Mouse (Mus musculus): ENCODE measurements around the gene Lypd5. TPM values are rescaled to one million over a fixed set of nuclear protein-coding genes. Genes with fewer than 3 reads are reported as not detected.

Gene Lypd5
- polyA plus RNA-seq, 1 experiment from 2014 or later, result not detected

DNA sequence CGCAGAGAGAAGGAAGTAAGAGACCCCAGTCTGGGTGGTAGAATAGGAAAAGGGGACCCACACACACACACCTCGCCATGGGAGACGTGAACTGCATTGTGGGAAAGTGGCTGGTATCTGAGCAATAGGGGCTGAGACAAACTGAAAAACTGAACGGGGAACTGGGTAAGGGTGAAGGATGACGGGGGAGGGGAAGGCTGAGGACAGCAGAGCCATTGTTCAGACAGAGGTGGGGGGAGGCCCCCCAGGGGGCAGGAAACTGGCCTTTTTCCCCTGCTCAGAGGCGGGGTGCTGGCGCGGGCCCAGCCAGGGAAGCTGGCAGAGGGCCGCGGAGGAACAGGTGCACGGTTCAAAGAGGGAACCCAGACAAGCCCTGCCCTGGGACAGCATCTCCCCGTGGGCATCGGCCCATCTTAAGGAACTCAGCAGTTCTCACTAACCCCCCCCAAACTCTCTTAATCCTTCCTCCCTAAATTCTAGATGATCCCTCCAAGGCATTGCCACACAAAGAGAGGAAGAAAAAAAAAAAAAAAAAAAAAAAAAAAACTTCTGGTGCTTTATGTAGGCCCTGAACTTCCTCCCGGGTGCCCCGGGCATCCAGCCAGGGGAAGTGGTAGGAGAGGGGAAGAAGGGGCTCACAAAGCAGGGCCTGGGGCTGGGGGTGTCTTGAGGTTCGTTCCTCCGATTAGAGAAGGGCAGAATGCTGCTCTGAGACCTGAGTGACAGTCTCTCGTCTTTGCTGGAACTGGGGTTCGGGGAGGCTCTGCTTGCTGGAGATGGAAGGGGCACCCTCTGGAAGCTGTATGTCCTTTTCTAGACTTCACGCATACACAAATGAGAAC is 24.8 kb downstream of the Lypd5 start:
- no peak overlapping the region for H3K27ac ChIP-seq (ENCODE audit: low read depth, low read length)
- WGBS, result 46% methylated on average over 20 of the region's 20 CpGs
- peak; percentile 31; the same call in 1 of the 2 replicates for ATAC-seq (ENCODE audit: low FRiP score)

DNA sequence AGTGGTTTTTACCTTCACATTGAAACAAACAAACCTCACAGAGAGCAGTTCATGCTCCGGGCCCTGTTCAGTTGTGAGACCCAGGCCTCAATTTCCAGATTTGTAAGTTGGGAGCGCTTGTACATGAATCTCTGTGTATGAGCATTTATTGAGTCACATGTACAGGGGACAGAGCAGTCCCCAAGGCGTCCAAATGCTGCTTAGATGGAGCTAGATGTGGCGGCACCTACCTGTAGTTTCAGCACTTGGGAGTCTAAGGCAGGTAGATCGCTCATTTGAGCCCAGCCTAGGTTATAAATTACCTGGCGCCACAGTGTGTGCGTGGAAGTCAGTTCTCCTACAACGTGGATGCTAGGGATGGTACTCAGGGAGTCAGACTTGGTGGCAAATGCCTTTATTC is 27.5 kb downstream of the Lypd5 start:
- Histone ChIP-seq H3K27ac (ENCODE audit: low read depth, low read length) (no peak overlapping the region), H3K4me3 (ENCODE audit: low read depth, low read length) (no peak overlapping the region)
- 85% methylated on average over 8 of the region's 8 CpGs for WGBS

More for the DNA sequence above, 24.8 kb downstream of the Lypd5 start:
- Histone ChIP-seq H3K4me2 (no peak overlapping the region), H3K4me1 (ENCODE audit: control insufficient read depth, insufficient read depth, low read length) (no peaks in the 10 kb centered on the region; the same call in 1 of the 2 replicates), H3K36me3 (ENCODE audit: control insufficient read depth, insufficient read depth, low read length) (no peaks in the 10 kb centered on the region), H3K27me3 (ENCODE audit: control insufficient read depth, insufficient read depth, low read length) (peaks cover 3% of the 10 kb centered on the region; the same call in 1 of the 2 replicates), H3K9me3 (ENCODE audit: control insufficient read depth, low read length) (no peaks in the 10 kb centered on the region), H3K4me3 (ENCODE audit: low read depth, low read length) (no peak overlapping the region), H3K9ac (ENCODE audit: low read length) (no peak overlapping the region)
- no peak for DNase-seq (ENCODE audit: low spot score, missing footprints)

DNA sequence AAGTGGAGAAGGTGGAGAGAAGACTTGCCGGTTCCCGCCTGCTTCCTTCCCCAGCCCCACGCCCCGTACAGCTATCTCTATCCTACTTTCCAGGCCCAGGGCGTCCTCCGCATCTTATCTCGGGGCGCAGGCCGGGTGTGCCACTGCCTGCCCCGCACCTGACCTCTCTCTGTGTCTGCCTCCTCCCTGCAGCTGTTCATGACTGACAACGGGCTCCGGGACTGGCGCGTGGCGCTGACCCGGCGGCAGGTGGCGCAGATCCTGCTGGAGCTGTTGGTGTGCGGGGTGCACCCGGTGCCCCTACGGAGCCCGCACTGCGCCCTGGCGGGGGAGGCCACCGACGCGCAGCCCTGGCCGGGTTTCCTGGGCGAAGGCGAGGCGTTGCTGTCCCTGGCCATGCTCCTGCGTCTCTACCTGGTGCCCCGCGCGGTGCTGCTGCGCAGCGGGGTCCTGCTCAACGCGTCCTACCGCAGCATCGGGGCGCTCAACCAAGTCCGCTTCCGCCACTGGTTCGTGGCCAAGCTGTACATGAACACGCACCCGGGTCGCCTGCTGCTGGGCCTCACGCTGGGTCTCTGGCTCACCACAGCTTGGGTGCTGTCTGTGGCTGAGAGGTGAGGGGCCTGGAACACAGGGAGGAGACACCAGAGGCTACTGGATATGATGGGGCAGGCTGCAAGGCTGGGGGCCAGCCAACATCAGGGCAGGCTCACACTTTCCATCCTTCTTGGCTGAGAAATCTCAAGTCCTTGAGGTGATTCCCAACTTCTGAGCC is 28.3 kb downstream of the Lypd5 start:
- H3K9ac ChIP-seq (ENCODE audit: low read length), result peak overlapping the region; percentile 47
- H3K27me3 ChIP-seq (ENCODE audit: control insufficient read depth, insufficient read depth, low read length), result peaks cover 3% of the 10 kb centered on the region; the same call in 1 of the 2 replicates

More for the DNA sequence above, 27.5 kb downstream of the Lypd5 start:
- H3K9me3 ChIP-seq (ENCODE audit: control insufficient read depth, low read length), result no peaks in the 10 kb centered on the region
- H3K9ac ChIP-seq (ENCODE audit: low read length), result no peak overlapping the region
- H3K36me3 ChIP-seq (ENCODE audit: control insufficient read depth, insufficient read depth, low read length), result no peaks in the 10 kb centered on the region
- DNase-seq (ENCODE audit: low spot score, missing footprints), result no peak
- peaks cover 3% of the 10 kb centered on the region; the same call in 1 of the 2 replicates for H3K27me3 ChIP-seq (ENCODE audit: control insufficient read depth, insufficient read depth, low read length)
- H3K4me2 ChIP-seq, result no peak overlapping the region
- H3K4me1 ChIP-seq (ENCODE audit: control insufficient read depth, insufficient read depth, low read length), result no peaks in the 10 kb centered on the region; the same call in 1 of the 2 replicates
- ATAC-seq (ENCODE audit: low FRiP score), result no peak

DNA sequence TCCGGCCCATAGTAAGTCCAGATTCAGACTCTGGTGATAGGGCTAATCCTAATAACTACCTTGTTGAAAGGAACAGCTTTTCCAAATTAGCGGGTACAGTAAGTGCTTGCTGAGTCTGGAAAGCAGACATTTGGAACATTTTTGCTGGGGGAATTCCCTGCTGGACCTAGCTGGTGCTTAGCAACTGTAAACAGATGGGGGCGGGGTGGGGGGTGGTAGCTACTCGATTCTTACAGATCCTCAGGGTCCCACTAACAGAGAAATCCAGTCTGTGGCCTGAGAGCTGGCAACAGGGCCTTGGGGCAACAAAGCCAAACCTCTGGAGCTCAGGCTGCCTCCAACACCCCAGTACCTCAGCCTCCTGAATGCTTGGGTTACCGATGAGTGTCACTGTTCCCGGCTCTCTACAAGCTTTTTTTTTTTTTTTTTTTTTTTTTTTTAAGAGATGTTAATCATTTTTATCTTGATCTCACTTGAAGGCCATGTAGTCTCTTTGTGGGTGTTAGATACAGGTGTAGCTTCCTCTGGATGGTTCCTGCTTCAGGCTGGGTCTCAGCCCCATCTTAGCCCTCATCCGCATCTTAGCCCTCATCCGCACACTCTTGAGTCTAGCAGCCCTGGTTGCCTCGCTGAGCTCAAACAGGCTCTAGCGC is 29.2 kb downstream of the Lypd5 start:
- Histone ChIP-seq H3K36me3 (ENCODE audit: control insufficient read depth, insufficient read depth, low read length) (no peaks in the 10 kb centered on the region), H3K4me2 (no peak overlapping the region), H3K27me3 (ENCODE audit: control insufficient read depth, insufficient read depth, low read length) (peaks cover 3% of the 10 kb centered on the region; the same call in 1 of the 2 replicates), H3K9ac (ENCODE audit: low read length) (no peak overlapping the region), H3K27ac (ENCODE audit: low read depth, low read length) (no peak overlapping the region), H3K9me3 (ENCODE audit: control insufficient read depth, low read length) (no peaks in the 10 kb centered on the region), H3K4me3 (ENCODE audit: low read depth, low read length) (no peak overlapping the region), H3K4me1 (ENCODE audit: control insufficient read depth, insufficient read depth, low read length) (no peaks in the 10 kb centered on the region; the same call in 1 of the 2 replicates)
- WGBS, result 79% methylated on average over 10 of the region's 10 CpGs
- ATAC-seq (ENCODE audit: low FRiP score), result no peak
- no peak for DNase-seq (ENCODE audit: low spot score, missing footprints)

More for the DNA sequence above, 28.3 kb downstream of the Lypd5 start:
- Histone ChIP-seq H3K27ac (ENCODE audit: low read depth, low read length) (no peak overlapping the region), H3K9me3 (ENCODE audit: control insufficient read depth, low read length) (no peaks in the 10 kb centered on the region), H3K4me1 (ENCODE audit: control insufficient read depth, insufficient read depth, low read length) (no peaks in the 10 kb centered on the region; the same call in 1 of the 2 replicates), H3K36me3 (ENCODE audit: control insufficient read depth, insufficient read depth, low read length) (no peaks in the 10 kb centered on the region), H3K4me3 (ENCODE audit: low read depth, low read length) (peak overlapping the region; percentile 21; the same call in 1 of the 2 replicates), H3K4me2 (peak overlapping the region; percentile 47)
- WGBS, result 7% methylated on average over 43 of the region's 49 CpGs
- peak; percentile 90 for DNase-seq (ENCODE audit: low spot score, missing footprints)
- ATAC-seq (ENCODE audit: low FRiP score), result peak; percentile 73

DNA sequence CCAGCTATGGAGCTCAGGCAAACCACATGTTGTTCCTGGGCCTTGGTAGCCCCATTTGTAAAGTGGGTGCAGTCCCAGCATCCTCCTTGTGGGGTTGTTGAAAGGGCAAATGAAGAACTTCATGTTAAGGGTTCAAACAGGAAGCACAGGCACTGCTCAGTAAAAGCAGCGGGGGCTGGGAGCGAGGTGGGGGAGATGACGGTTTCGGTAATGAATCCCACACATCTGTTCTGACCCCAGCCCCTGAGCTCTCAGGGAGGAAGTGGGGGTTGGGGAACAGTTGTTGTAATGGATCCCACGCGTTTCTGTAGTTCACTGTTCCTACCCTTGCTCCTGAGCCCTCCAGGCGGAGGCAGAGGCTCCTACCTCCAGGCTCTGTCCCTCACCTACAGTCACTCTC is 30.9 kb downstream of the Lypd5 start:
- no peak for DNase-seq (ENCODE audit: low spot score, missing footprints)
- H3K4me2 ChIP-seq, result no peak overlapping the region
- ATAC-seq (ENCODE audit: low FRiP score), result no peak
- peaks cover 3% of the 10 kb centered on the region; the same call in 1 of the 2 replicates for H3K27me3 ChIP-seq (ENCODE audit: control insufficient read depth, insufficient read depth, low read length)
- no peak overlapping the region for H3K27ac ChIP-seq (ENCODE audit: low read depth, low read length)
- no peaks in the 10 kb centered on the region for H3K36me3 ChIP-seq (ENCODE audit: control insufficient read depth, insufficient read depth, low read length)
- no peaks in the 10 kb centered on the region; the same call in 1 of the 2 replicates for H3K4me1 ChIP-seq (ENCODE audit: control insufficient read depth, insufficient read depth, low read length)
- 62% methylated on average over 7 of the region's 7 CpGs for WGBS
- H3K9me3 ChIP-seq (ENCODE audit: control insufficient read depth, low read length), result no peaks in the 10 kb centered on the region
- H3K4me3 ChIP-seq (ENCODE audit: low read depth, low read length), result no peak overlapping the region
- H3K9ac ChIP-seq (ENCODE audit: low read length), result no peak overlapping the region

DNA sequence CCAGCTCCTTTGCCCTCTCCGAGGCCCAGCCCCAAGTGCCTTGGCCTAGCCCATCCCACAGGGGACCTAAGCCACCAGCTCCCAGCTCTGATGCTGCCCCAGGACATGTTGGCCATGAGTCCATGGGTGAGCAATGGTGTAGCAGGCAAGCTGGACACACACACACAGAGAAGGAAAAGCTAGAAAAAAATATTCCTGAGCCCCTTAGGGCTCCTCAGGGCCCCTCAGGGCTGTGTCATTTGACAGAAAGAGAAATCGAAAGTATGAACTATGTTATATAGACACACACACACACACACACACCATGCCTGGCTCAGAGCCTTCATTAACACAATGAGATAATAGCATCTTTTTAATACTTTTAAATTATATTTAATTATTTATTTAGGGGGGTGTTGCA is 31.4 kb downstream of the Lypd5 start:
- Histone ChIP-seq H3K27me3 (ENCODE audit: control insufficient read depth, insufficient read depth, low read length) (peaks cover 3% of the 10 kb centered on the region; the same call in 1 of the 2 replicates), H3K27ac (ENCODE audit: low read depth, low read length) (no peak overlapping the region), H3K4me3 (ENCODE audit: low read depth, low read length) (no peak overlapping the region), H3K9ac (ENCODE audit: low read length) (no peak overlapping the region), H3K4me1 (ENCODE audit: control insufficient read depth, insufficient read depth, low read length) (no peaks in the 10 kb centered on the region; the same call in 1 of the 2 replicates), H3K9me3 (ENCODE audit: control insufficient read depth, low read length) (no peaks in the 10 kb centered on the region), H3K4me2 (no peak overlapping the region), H3K36me3 (ENCODE audit: control insufficient read depth, insufficient read depth, low read length) (no peaks in the 10 kb centered on the region)
- ATAC-seq (ENCODE audit: low FRiP score) (no peak), DNase-seq (ENCODE audit: low spot score, missing footprints) (no peak)
- WGBS, result 62% methylated on average over 2 of the region's 2 CpGs

DNA sequence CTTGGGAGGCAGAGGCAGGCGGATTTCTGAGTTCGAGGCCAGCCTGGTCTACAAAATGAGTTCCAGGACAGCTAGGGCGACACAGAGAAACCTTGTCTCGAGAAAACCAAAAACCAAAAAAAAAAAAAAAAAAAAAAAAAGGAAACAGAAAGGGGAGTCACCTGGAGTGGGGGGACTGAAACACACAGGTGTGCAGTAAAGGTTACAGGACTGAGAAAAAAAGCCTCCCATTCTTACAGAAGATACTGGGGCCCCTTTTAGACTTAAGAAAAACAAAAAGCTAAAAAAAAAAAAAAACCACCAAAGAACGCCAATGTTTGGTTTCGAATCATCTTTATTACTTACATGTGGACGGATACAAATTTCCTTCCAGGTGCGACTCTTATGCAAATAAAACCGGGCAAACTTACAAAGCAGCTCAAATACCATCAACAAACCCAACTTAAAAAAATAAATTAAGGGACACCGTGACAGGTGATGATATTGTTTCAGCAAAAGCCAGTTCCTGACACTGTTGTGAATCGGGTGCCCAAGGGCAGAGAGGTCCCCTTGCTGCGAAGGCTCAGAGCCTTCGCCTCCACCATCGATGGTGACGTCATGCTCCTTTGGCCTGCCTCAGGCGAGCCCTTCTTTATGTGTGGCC is 33.9 kb downstream of the Lypd5 start:
- Histone ChIP-seq H3K9ac (ENCODE audit: low read length) (no peak overlapping the region), H3K4me3 (ENCODE audit: low read depth, low read length) (no peak overlapping the region), H3K4me2 (no peak overlapping the region), H3K27me3 (ENCODE audit: control insufficient read depth, insufficient read depth, low read length) (no peaks in the 10 kb centered on the region), H3K36me3 (ENCODE audit: control insufficient read depth, insufficient read depth, low read length) (no peaks in the 10 kb centered on the region), H3K4me1 (ENCODE audit: control insufficient read depth, insufficient read depth, low read length) (no peaks in the 10 kb centered on the region), H3K27ac (ENCODE audit: low read depth, low read length) (no peak overlapping the region), H3K9me3 (ENCODE audit: control insufficient read depth, low read length) (no peaks in the 10 kb centered on the region)
- no peak for DNase-seq (ENCODE audit: low spot score, missing footprints)
- ATAC-seq (ENCODE audit: low FRiP score), result no peak
- 82% methylated on average over 16 of the region's 16 CpGs for WGBS

DNA sequence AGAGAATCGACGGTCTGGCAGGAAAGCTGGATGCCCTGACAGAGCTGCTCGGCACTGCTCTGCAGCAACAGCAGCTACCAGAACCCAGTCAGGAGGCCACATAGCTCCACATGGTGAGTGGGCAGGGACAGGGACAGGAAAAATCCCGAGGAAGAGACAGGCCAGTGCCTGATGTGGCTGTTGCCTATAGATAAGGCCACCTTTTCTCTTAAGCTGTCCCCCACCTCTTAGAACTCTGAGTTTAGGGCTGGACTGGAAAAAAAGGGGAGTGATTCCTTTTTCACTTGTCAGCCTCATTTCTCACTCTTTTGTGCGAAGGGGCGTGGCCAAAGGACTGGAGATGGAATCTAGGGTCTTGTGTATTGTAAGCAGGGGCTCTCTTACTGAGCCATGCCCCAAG is 35.1 kb downstream of the Lypd5 start:
- H3K9ac ChIP-seq (ENCODE audit: low read length), result no peak overlapping the region
- no peaks in the 10 kb centered on the region for H3K36me3 ChIP-seq (ENCODE audit: control insufficient read depth, insufficient read depth, low read length)
- no peaks in the 10 kb centered on the region for H3K4me1 ChIP-seq (ENCODE audit: control insufficient read depth, insufficient read depth, low read length)
- no peaks in the 10 kb centered on the region for H3K27me3 ChIP-seq (ENCODE audit: control insufficient read depth, insufficient read depth, low read length)
- H3K9me3 ChIP-seq (ENCODE audit: control insufficient read depth, low read length), result no peaks in the 10 kb centered on the region
- no peak for DNase-seq (ENCODE audit: low spot score, missing footprints)
- WGBS, result 60% methylated on average over 6 of the region's 6 CpGs
- ATAC-seq (ENCODE audit: low FRiP score), result no peak
- no peak overlapping the region for H3K4me3 ChIP-seq (ENCODE audit: low read depth, low read length)
- H3K4me2 ChIP-seq, result no peak overlapping the region
- H3K27ac ChIP-seq (ENCODE audit: low read depth, low read length), result no peak overlapping the region

Data from midbrain, embryonic 11.5 days (tissue).